Mouse (Mus musculus) CH12.LX (cell line): Measurements from ENCODE around the gene Sepsecs. TPM values are rescaled to one million over a fixed set of nuclear protein-coding genes. Genes with fewer than 3 reads are reported as not detected.

Experiments used
- DNase-seq: peaks from one replicate; pipeline ENCODE4 v3.0.0-alpha.2; 2013; ENCODE audit errors: extremely low read depth
- H3K27ac ChIP-seq: 2 replicates; pipeline ENCODE4 v1.5.1; 2012; ENCODE audit warnings: low read depth, mild to moderate bottlenecking, control low read depth, moderate library complexity; ENCODE audit not compliant: insufficient read depth
- H3K27me3 ChIP-seq: replicated peaks from 2 replicates; pipeline ENCODE3; 2012; ENCODE audit warnings: inconsistent platforms
- H3K36me3 ChIP-seq, 2 experiments: replicated peaks in 1 of 2; 2 replicates each; pipeline versions ENCODE3 to v1.6.1; 2012; ENCODE audit warnings: inconsistent platforms in 1 of 2, low read length in 1 of 2, mild to moderate bottlenecking in 1 of 2, mixed read lengths in 1 of 2, moderate library complexity in 1 of 2; ENCODE audit not compliant: control insufficient read depth in 1 of 2, insufficient read depth in 1 of 2
- H3K4me1 ChIP-seq, 2 experiments: 2 replicates each; pipeline ENCODE4 v1.6.1; 2012; ENCODE audit warnings: inconsistent platforms in 1 of 2, moderate library complexity in 1 of 2; ENCODE audit not compliant: insufficient read depth in 2 of 2, control insufficient read depth in 1 of 2
- H3K4me2 ChIP-seq: 2 replicates; pipeline ENCODE4 v1.6.1; 2012; ENCODE audit warnings: low read depth, mild to moderate bottlenecking, control low read depth; ENCODE audit not compliant: poor library complexity, insufficient read depth, severe bottlenecking
- H3K4me3 ChIP-seq, 3 experiments: fragments of 150-350 bp in 1 of 3; sonication (generic) in 1 of 3; replicated peaks in 1 of 3; 2 replicates each; pipeline versions ENCODE3 to v1.5.1; 2011 to 2012; ENCODE audit warnings: low read depth in 2 of 3, low read length in 2 of 3, mild to moderate bottlenecking in 2 of 3, moderate library complexity in 2 of 3, control low read depth in 1 of 3, improper control_type of control experiment in 1 of 3, inconsistent platforms in 1 of 3, mixed read lengths in 1 of 3; ENCODE audit not compliant: poor library complexity in 1 of 3
- H3K79me2 ChIP-seq: replicated peaks from 2 replicates; pipeline ENCODE4 v1.6.1; 2012; ENCODE audit warnings: mild to moderate bottlenecking, moderate library complexity; ENCODE audit not compliant: control insufficient read depth, poor library complexity, insufficient read depth, severe bottlenecking; ENCODE audit errors: extremely low read depth
- H3K9ac ChIP-seq: 2 replicates; pipeline ENCODE4 v1.6.1; 2012; ENCODE audit warnings: low read depth, mild to moderate bottlenecking, control low read depth, moderate library complexity; ENCODE audit not compliant: insufficient read depth
- H3K9me3 ChIP-seq: replicated peaks from 2 replicates; pipeline ENCODE3; 2012; ENCODE audit warnings: low read length, inconsistent platforms, mixed read lengths
- CHD2 ChIP-seq: IDR thresholded peaks from 2 replicates; pipeline ENCODE4 v1.6.1; 2011; ENCODE audit warnings: low read length, improper control_type of control experiment
- E2F4 ChIP-seq: IDR thresholded peaks from 2 replicates; pipeline ENCODE4 v1.6.1; 2011; ENCODE audit warnings: low read depth, low read length, improper control_type of control experiment; ENCODE audit not compliant: insufficient replicate concordance
- ELF1 ChIP-seq: IDR thresholded peaks from 2 replicates; pipeline ENCODE4 v1.6.1; 2014; ENCODE audit warnings: low read depth, mild to moderate bottlenecking, inconsistent platforms, low read length, improper control_type of control experiment
- GABPA ChIP-seq: IDR thresholded peaks from 2 replicates; pipeline ENCODE4 v1.6.1; 2012; ENCODE audit warnings: low read depth, low read length, improper control_type of control experiment, inconsistent platforms; ENCODE audit not compliant: insufficient replicate concordance
- HCFC1 ChIP-seq: IDR thresholded peaks from 2 replicates; pipeline ENCODE4 v1.6.1; 2012; ENCODE audit warnings: low read depth, mild to moderate bottlenecking, inconsistent platforms, low read length, improper control_type of control experiment
- IRF4 ChIP-seq: IDR thresholded peaks from 2 replicates; pipeline ENCODE4 v1.6.1; 2014; ENCODE audit warnings: low read depth, mild to moderate bottlenecking, inconsistent platforms, low read length, improper control_type of control experiment
- JUND ChIP-seq: conservative IDR thresholded peaks from 2 replicates; pipeline ENCODE4 v1.6.1; 2011; ENCODE audit warnings: low read depth, low read length, improper control_type of control experiment
- KAT2A ChIP-seq: IDR thresholded peaks from 2 replicates; pipeline ENCODE4 v1.6.1; 2012; ENCODE audit warnings: low read length, improper control_type of control experiment, inconsistent platforms; ENCODE audit not compliant: insufficient replicate concordance
- MAFK ChIP-seq: IDR thresholded peaks from 2 replicates; pipeline ENCODE4 v1.6.1; 2011; ENCODE audit warnings: low read length, improper control_type of control experiment; ENCODE audit not compliant: insufficient replicate concordance
- MAX ChIP-seq: IDR thresholded peaks from 2 replicates; pipeline ENCODE4 v1.6.1; 2011; ENCODE audit warnings: low read length, improper control_type of control experiment
- MAZ ChIP-seq: IDR thresholded peaks from 2 replicates; pipeline ENCODE4 v1.6.1; 2012; ENCODE audit warnings: low read depth, mild to moderate bottlenecking, inconsistent platforms, low read length, improper control_type of control experiment, moderate library complexity
- MEF2A ChIP-seq: IDR thresholded peaks from 2 replicates; pipeline ENCODE4 v1.6.1; 2014; ENCODE audit warnings: low read depth, mild to moderate bottlenecking, inconsistent platforms, low read length, improper control_type of control experiment, borderline replicate concordance
- MXI1 ChIP-seq: IDR thresholded peaks from 2 replicates; pipeline ENCODE4 v1.6.1; 2011; ENCODE audit warnings: mild to moderate bottlenecking, low read depth, low read length, improper control_type of control experiment
- NELFE ChIP-seq: IDR thresholded peaks from 2 replicates; pipeline ENCODE4 v1.6.1; 2011; ENCODE audit warnings: low read depth, low read length, improper control_type of control experiment
- NRF1 ChIP-seq: IDR thresholded peaks from 2 replicates; pipeline ENCODE4 v1.6.1; 2014; ENCODE audit warnings: low read depth, mild to moderate bottlenecking, inconsistent platforms, low read length, improper control_type of control experiment, moderate library complexity
- POLR2A ChIP-seq: IDR thresholded peaks from 2 replicates; pipeline ENCODE4 v1.6.1; 2011; ENCODE audit warnings: low read depth, mild to moderate bottlenecking, improper control_type of control experiment, low read length
- RAD21 ChIP-seq: IDR thresholded peaks from 2 replicates; pipeline ENCODE4 v1.6.1; 2011; ENCODE audit warnings: low read depth, mild to moderate bottlenecking, low read length, improper control_type of control experiment, moderate library complexity
- RCOR1 ChIP-seq: conservative IDR thresholded peaks from 2 replicates; pipeline ENCODE4 v1.6.1; 2012; ENCODE audit warnings: low read depth, mild to moderate bottlenecking, inconsistent platforms, low read length, improper control_type of control experiment
- SIN3A ChIP-seq: IDR thresholded peaks from 2 replicates; pipeline ENCODE4 v1.6.1; 2012; ENCODE audit warnings: low read length, improper control_type of control experiment, inconsistent platforms
- SMC3 ChIP-seq: IDR thresholded peaks from 2 replicates; pipeline ENCODE4 v1.6.1; 2011; ENCODE audit warnings: low read depth, low read length, improper control_type of control experiment
- TCF12 ChIP-seq: IDR thresholded peaks from 2 replicates; pipeline ENCODE4 v1.6.1; 2014; ENCODE audit warnings: low read depth, mild to moderate bottlenecking, inconsistent platforms, low read length, improper control_type of control experiment
- USF1 ChIP-seq: IDR thresholded peaks from 2 replicates; pipeline ENCODE4 v1.6.1; 2014; ENCODE audit warnings: low read depth, mild to moderate bottlenecking, inconsistent platforms, low read length, improper control_type of control experiment
- ZC3H11A ChIP-seq: IDR thresholded peaks from 2 replicates; pipeline ENCODE4 v1.6.1; 2012; ENCODE audit warnings: low read depth, mild to moderate bottlenecking, inconsistent platforms, low read length, improper control_type of control experiment
- ZKSCAN1 ChIP-seq: IDR thresholded peaks from 2 replicates; pipeline ENCODE4 v1.6.1; 2012; ENCODE audit warnings: low read depth, inconsistent platforms, low read length, improper control_type of control experiment, borderline replicate concordance
- ZMIZ1 ChIP-seq: IDR thresholded peaks from 2 replicates; pipeline ENCODE4 v1.6.1; 2012; ENCODE audit warnings: low read depth, mild to moderate bottlenecking, inconsistent platforms, low read length, improper control_type of control experiment
- dilution Hi-C: fragments of 300-500 bp; cut with MboI; formaldehyde crosslinking; loops from 2 replicates; pipeline ENCODE4 v1.14.3; 2020; ENCODE audit warnings: low sequenced_read_pairs; ENCODE audit not compliant: extremely low pct_unique_long_range_greater_than_20kb, extremely low pct_ligation_motif_present
- in situ Hi-C: fragments of 300-500 bp; cut with MboI; formaldehyde crosslinking; loops from 3 replicates; pipeline ENCODE4 v1.14.3; 2019; ENCODE audit warnings: low sequenced_read_pairs, low pct_ligation_motif_present, low pct_unique_long_range_greater_than_20kb, mixed read lengths
- polyA plus RNA-seq: library from polyadenylated mRNA; unstranded; fragments of >175 nt; gene quantifications from 2 replicates; pipeline ENCODE4 v1.2.1, GENCODE M21; 2012; ENCODE audit warnings: low read depth; ENCODE audit not compliant: insufficient read length
- total RNA-seq, 2 experiments: library from RNA; depleted of rRNA; stranded (reverse); fragments of 300-350 nt in 1 of 2; fragments of >200 nt in 1 of 2; gene quantifications; 2 replicates each; pipeline ENCODE4 v1.2.3; 2012 to 2014

Gene Sepsecs
- total RNA-seq (2012; rRNA removed), result 8.7 and 9.1 TPM in 2 replicates
- 10.8 and 11.7 TPM in 2 replicates for total RNA-seq (2014; rRNA removed)
- polyA plus RNA-seq, result 9.3 TPM in 2 replicates

DNA sequence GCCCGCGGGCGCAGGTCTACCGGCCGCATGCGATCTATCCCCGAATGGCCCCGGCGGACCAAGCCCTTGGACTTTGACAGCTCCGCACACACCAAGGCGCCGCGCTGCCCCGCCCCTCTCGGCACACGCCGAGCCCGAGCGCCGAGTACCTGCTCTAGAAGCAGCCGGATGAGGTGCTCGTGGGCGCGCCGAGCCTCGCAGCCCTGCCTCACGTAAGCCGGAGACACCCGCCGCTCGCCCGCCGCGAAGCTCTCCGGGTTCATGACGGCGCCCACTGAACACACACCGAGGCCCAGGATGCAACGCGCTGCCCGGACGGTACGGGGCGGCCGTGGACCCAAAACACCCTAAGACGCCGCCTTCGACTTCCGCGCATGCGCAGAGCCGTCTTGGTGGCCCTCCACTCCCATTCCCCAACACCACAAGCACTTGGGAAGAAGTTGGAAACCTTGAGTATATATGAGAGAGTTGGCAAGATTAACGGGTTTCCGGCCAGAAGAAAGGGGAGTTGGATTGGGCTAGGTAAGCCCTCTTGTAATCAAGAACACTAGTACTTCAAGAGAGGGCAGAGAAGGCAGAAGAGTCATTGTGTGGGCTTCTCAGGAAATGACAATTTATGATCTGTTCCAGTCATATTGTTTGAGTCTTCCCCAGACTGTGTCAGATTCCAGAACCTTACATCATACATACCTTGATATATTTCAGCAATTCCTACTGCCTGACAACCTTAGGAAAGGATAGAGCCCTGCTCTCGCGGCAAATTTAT is at the start of gene Sepsecs:
Gene Sepsecs, minus strand, starts transcription at position 283 of the 766 bp plus-strand sequence.
- dilution Hi-C loops, result no loop called here

GRCm38 (mm10) chr5:52716742-52717448 is 47.4 kb upstream of the Sepsecs start:
- dilution Hi-C loops (no loop called here), in situ Hi-C loops (no loop called here)
- H3K36me3 ChIP-seq, result no peaks in the 10 kb centered on the region
- H3K27me3 ChIP-seq, result no peaks in the 10 kb centered on the region
- no peaks in the 10 kb centered on the region for H3K79me2 ChIP-seq
- H3K9ac ChIP-seq, result no peak overlapping the region
- no peak for DNase-seq
- no peak overlapping the region for H3K4me2 ChIP-seq
- no peaks in the 10 kb centered on the region for H3K9me3 ChIP-seq
- TF ChIP-seq CHD2 (no peak), USF1 (no peak), TCF12 (no peak), IRF4 (no peak), MAZ (no peak), MAX (no peak), MAFK (no peak), SMC3 (no peak)
- no peaks in the 10 kb centered on the region for H3K4me1 ChIP-seq
- no peak overlapping the region for H3K27ac ChIP-seq
- no peak overlapping the region for H3K4me3 ChIP-seq

More for the DNA sequence above, at the start of gene Sepsecs:
- Histone ChIP-seq H3K79me2 (peaks cover 14% of the 10 kb centered on the region), H3K4me1 (peaks cover 2 to 20% of the 10 kb centered on the region in 2 experiments; a peak in 3 of 4 replicates), H3K27ac (peak within 1 kb of the TSS; percentile 71), H3K4me2 (peak within 1 kb of the TSS; percentile 93), H3K36me3 (peaks cover 3 to 21% of the 10 kb centered on the region in 2 experiments), H3K9ac (peak within 1 kb of the TSS; percentile 85), H3K4me3 (peak within 1 kb of the TSS; percentile 82 to 95 (median 88)), H3K27me3 (no peaks in the 10 kb centered on the region)
- peak; percentile 89 for DNase-seq
- in situ Hi-C loops, result no loop called here
- TF ChIP-seq IRF4, result peak; percentile 40
- no peak for TF ChIP-seq MAZ
- TF ChIP-seq ZMIZ1, result peak; percentile 72
- TF ChIP-seq HCFC1, result peak; percentile 93
- TF ChIP-seq ZKSCAN1, result no peak
- peak; percentile 80 for TF ChIP-seq NELFE
- TF ChIP-seq ELF1, result peak; percentile 89
- no peak for TF ChIP-seq ZC3H11A
- no peak for TF ChIP-seq CHD2
- peak; percentile 86 for TF ChIP-seq TCF12
- TF ChIP-seq RCOR1, result no peak
- peak; percentile 83 for TF ChIP-seq SIN3A
- TF ChIP-seq MAFK, result no peak
- peak; percentile 32; the same call in 1 of the 2 replicates for TF ChIP-seq GABPA
- TF ChIP-seq MXI1, result peak; percentile 89
- 0 out of 2 replicates have a peak, but pooled peaks have one; percentile 50 for TF ChIP-seq MAX
- TF ChIP-seq KAT2A, result peak; percentile 89; the same call in 1 of the 2 replicates
- TF ChIP-seq MEF2A, result peak; percentile 50; the same call in 1 of the 2 replicates
- TF ChIP-seq E2F4, result no peak
- TF ChIP-seq RAD21, result no peak; the same call in 1 of the 2 replicates
- TF ChIP-seq JUND, result no peak
- peak; percentile 98 for TF ChIP-seq NRF1
- peak; percentile 76 for TF ChIP-seq POLR2A
- no peak for TF ChIP-seq USF1
- TF ChIP-seq, all 38 proteins: peak for 14
- H3K9me3 ChIP-seq, result no peaks in the 10 kb centered on the region
